Mouse (Mus musculus): Measurements from ENCODE around the gene Me1.

DNA sequence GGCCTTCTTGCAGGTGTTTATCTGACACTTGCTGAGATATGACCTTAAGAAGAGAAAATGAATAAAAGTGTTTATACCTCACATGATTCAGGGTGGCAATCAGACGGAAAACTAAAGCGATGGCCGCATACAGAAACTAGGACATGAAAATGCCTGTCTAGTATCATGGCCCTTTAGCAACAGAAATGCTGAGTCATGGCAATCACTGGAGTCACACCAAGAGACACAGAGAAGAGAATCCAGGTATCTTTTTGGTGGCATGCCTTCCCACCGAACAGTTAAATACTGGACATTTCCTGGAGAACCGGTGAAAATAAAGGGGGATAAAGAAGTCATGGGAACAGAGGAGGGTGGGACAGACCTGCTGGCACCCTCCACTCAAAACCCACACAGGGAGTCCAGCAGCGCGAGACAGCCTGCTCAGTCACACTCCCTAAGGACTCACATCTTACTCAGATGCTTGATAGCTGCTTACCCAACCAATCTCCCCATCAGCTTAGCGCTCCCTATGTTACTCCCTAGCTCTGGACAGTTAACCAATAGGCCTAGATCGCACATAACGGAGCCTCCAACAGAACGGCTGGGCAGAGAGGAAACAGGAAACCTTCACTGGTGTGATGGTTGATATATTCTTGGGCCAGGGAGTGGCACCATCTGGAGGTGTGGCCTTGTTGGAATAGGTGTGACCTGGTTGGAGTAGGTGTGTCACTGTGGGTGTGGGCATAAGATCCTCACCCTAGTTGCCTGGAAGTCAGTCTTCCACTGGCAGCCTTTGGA lies 108.5 kb downstream of the Me1 start:
- TF ChIP-seq GATA1 (IDR thresholded peaks at IDR 0.05; ENCODE audit: low read length): no peak
- no peak for TF ChIP-seq TAL1 (IDR thresholded peaks at IDR 0.05; ENCODE audit: low read length)
